Comparison of ENCODE assay signal across 16 mouse cellular contexts in genomic region chr17:5115952-5116351, GRCm38 (mm10).
DNase-seq lines count a peak whose midpoint lies in the region; ATAC-seq and TF ChIP-seq lines count a peak whose summit lies in the region.
"Had no signal": no experiment of that assay in that cellular context is flagged by ENCODE, and none has a peak within 500 bp of the region (broad histone marks: within the 10 kb centered on the region; RNA-seq: fewer than 3 reads in every experiment).

No protein-coding gene starts in this region.

- H3K27ac ChIP-seq in heart, embryonic 11.5 days (ENCODE audit: low read depth, low read length): no peak overlapping the region
- no peak overlapping the region for H3K27ac ChIP-seq in lung, postnatal 0 days (ENCODE audit: low read length)
- H3K27ac ChIP-seq: forebrain, embryonic 15.5 days; liver, embryonic 14.5 days had no signal

- WGBS in heart, embryonic 11.5 days (ENCODE audit: insufficient replicate concordance): 76% methylated on average over 6 of the region's 6 CpGs
- WGBS in lung, postnatal 0 days: 82% methylated on average over 6 of the region's 6 CpGs

- H3K36me3 ChIP-seq in heart, embryonic 11.5 days (ENCODE audit: control insufficient read depth, insufficient read depth, low read length): no peaks in the 10 kb centered on the region
- H3K36me3 ChIP-seq in lung, postnatal 0 days (ENCODE audit: insufficient read depth, low read length): no peaks in the 10 kb centered on the region
- H3K36me3 ChIP-seq: forebrain, embryonic 15.5 days had no signal

- ATAC-seq in heart, embryonic 11.5 days (replicated peaks; ENCODE audit: insufficient number of reproducible peaks, low FRiP score, low TSS enrichment): no peak
- ATAC-seq in lung, postnatal 0 days: peak; percentile 37
- ATAC-seq: forebrain, embryonic 15.5 days; inflammation-experienced regulatory T-cells, adult 6 months had no signal

- no peak overlapping the region for H3K4me2 ChIP-seq in heart, embryonic 11.5 days
- H3K4me2 ChIP-seq in lung, postnatal 0 days (replicated peaks; ENCODE audit: low read depth, low read length): no peak overlapping the region
- H3K4me2 ChIP-seq: forebrain, embryonic 15.5 days had no signal

- no peak for TF ChIP-seq EP300 in lung, postnatal 0 days (IDR thresholded peaks at IDR 0.05)

- intact Hi-C loops in heart, postnatal 14 days (cut with DNase I): no loop called here

- H3K27me3 ChIP-seq in heart, embryonic 11.5 days (ENCODE audit: control insufficient read depth, insufficient read depth, low read length): no peaks in the 10 kb centered on the region
- H3K27me3 ChIP-seq in lung, postnatal 0 days (replicated peaks; ENCODE audit: insufficient read depth, low read length): no peaks in the 10 kb centered on the region
- H3K27me3 ChIP-seq: forebrain, embryonic 15.5 days had no signal

- H3K4me3 ChIP-seq in heart, embryonic 11.5 days (ENCODE audit: low read depth, low read length): no peak overlapping the region
- H3K4me3 ChIP-seq in lung, postnatal 0 days (ENCODE audit: low read depth, low read length): no peak overlapping the region
- H3K4me3 ChIP-seq: forebrain, embryonic 15.5 days had no signal

- no peak overlapping the region for H3K9ac ChIP-seq in heart, embryonic 11.5 days (ENCODE audit: low read depth, low read length)
- H3K9ac ChIP-seq in lung, postnatal 0 days (replicated peaks; ENCODE audit: low read depth): no peak overlapping the region
- H3K9ac ChIP-seq: forebrain, embryonic 15.5 days; liver, embryonic 14.5 days had no signal

- peaks cover 17% of the 10 kb centered on the region for H3K4me1 ChIP-seq in heart, embryonic 11.5 days (ENCODE audit: control insufficient read depth, insufficient read depth, low read length)
- H3K4me1 ChIP-seq in lung, postnatal 0 days (ENCODE audit: insufficient read depth, low read depth, low read length): 0 out of 2 replicates have a peak, but pooled peaks cover 3% of the 10 kb centered on the region

- H3K9me3 ChIP-seq in heart, embryonic 11.5 days (replicated peaks; ENCODE audit: control insufficient read depth, low read length): no peaks in the 10 kb centered on the region
- no peaks in the 10 kb centered on the region for H3K9me3 ChIP-seq in lung, postnatal 0 days (ENCODE audit: low read length)
- H3K9me3 ChIP-seq: forebrain, embryonic 15.5 days; G1E had no signal

- peak; percentile 64 to 82 for DNase-seq in heart, adult 18-20 months
- DNase-seq in lung, postnatal 0 days (ENCODE audit: low spot score): peak; percentile 44
- DNase-seq in lung, postnatal 10 days: no peak
- DNase-seq in cerebellum, postnatal 10 days: peak; percentile 50 to 58
- DNase-seq in heart, postnatal 14 days: peak; percentile 45 to 55
- DNase-seq in adrenal gland, adult 8-10 months: no peak
- DNase-seq in ovary, postnatal 10 days (ENCODE audit: low spot score): no peak
- DNase-seq: adrenal gland, postnatal 25 days; B cell, adult 2 months; gastrocnemius, postnatal 25 days; kidney, postnatal 14 days had no signal

- TF ChIP-seq CTCF in lung, postnatal 0 days (IDR thresholded peaks at IDR 0.05): no peak; the same call in 1 of the 2 replicates

Comparison
In these comparisons a context has a peak if more than half of its experiments do, and no peak if none do; other contexts are left out.
1. DNase-seq: peak in heart, adult 18-20 months (2 of 2), lung, postnatal 0 days (single experiment), cerebellum, postnatal 10 days (2 of 2) and heart, postnatal 14 days (2 of 2); none in lung, postnatal 10 days (single experiment), adrenal gland, adult 8-10 months (single experiment) and ovary, postnatal 10 days (single experiment).